Mouse (Mus musculus) lung, postnatal 0 days (tissue): ENCODE results near the gene Baiap2. TPM values are rescaled to one million over a fixed set of nuclear protein-coding genes. Genes with fewer than 3 reads are reported as not detected.

Experiments used
- ATAC-seq: fragments of 200-750 bp; cut with Nextera tagmentation; 2 replicates; pipeline ENCODE4 v1.8.0; 2017; ENCODE audit warnings: moderate library complexity
- DNase-seq: peaks from one replicate; pipeline ENCODE4 v3.0.0-alpha.2; 2016; ENCODE audit warnings: low spot score
- H3K27ac ChIP-seq: fragments of 300-500 bp; sonication (generic); 2 replicates; pipeline ENCODE4 v1.5.1; 2014; ENCODE audit warnings: antibody characterized with exemption, mild to moderate bottlenecking, low read length, mixed read lengths
- H3K27me3 ChIP-seq: fragments of 300-500 bp; sonication (generic); replicated peaks from 2 replicates; pipeline ENCODE4 v1.6.1; 2014; ENCODE audit warnings: low read length, mixed read lengths; ENCODE audit not compliant: insufficient read depth
- H3K36me3 ChIP-seq: fragments of 300-500 bp; sonication (generic); 2 replicates; pipeline ENCODE4 v1.6.1; 2014; ENCODE audit warnings: low read length, mixed read lengths; ENCODE audit not compliant: insufficient read depth
- H3K4me1 ChIP-seq: fragments of 300-500 bp; sonication (generic); 2 replicates; pipeline ENCODE4 v1.6.1; 2014; ENCODE audit warnings: antibody characterized with exemption, low read depth, low read length, mixed read lengths; ENCODE audit not compliant: insufficient read depth
- H3K4me2 ChIP-seq: fragments of 300-500 bp; sonication (generic); replicated peaks from 2 replicates; pipeline ENCODE4 v1.6.1; 2014; ENCODE audit warnings: low read depth, mild to moderate bottlenecking, low read length, moderate library complexity, mixed read lengths
- H3K4me3 ChIP-seq: fragments of 300-500 bp; sonication (generic); 2 replicates; pipeline ENCODE4 v1.5.1; 2014; ENCODE audit warnings: low read depth, low read length
- H3K9ac ChIP-seq: fragments of 300-500 bp; sonication (generic); replicated peaks from 2 replicates; pipeline ENCODE4 v1.6.1; 2014; ENCODE audit warnings: low read depth, mild to moderate bottlenecking
- H3K9me3 ChIP-seq: fragments of 300-500 bp; sonication (generic); 2 replicates; pipeline ENCODE4 v1.6.1; 2016; ENCODE audit warnings: low read length, mixed read lengths
- CTCF ChIP-seq: IDR thresholded peaks from 2 replicates; pipeline ENCODE4 v1.5.1; 2016; ENCODE audit warnings: antibody characterized with exemption, mild to moderate bottlenecking
- EP300 ChIP-seq: IDR thresholded peaks from 2 replicates; pipeline ENCODE4 v1.6.1; 2016; ENCODE audit warnings: antibody characterized with exemption, mild to moderate bottlenecking, control low read depth
- WGBS: fragments of 180-500 bp; shearing (Covaris S2); extraction: QIAGEN DNeasy Blood & Tissue Kit; methylation state at CpG from one replicate; pipeline ENCODE4 v1.1.7; 2014; 5-methylcytosine and 5-hydroxymethylcytosine counted together
- polyA plus RNA-seq: library from polyadenylated mRNA; unstranded; fragments of >200 nt; fragmentation: Nextera tagmentation; extraction: Ambion mirVana; gene quantifications from 2 replicates; pipeline ENCODE4 v1.2.1, GENCODE M21; 2015

Baiap2 gene
- polyA plus RNA-seq, 1 experiment from 2014 or later: 52.6 TPM

- peaks cover 34% of the 10 kb centered on the region for H3K4me1 ChIP-seq
- H3K9me3 ChIP-seq: no peaks in the 10 kb centered on the region
- no peak overlapping the region for H3K4me3 ChIP-seq
- H3K27ac ChIP-seq: peak overlapping the region; percentile 38; the same call in 1 of the 2 replicates
- no peak overlapping the region for H3K9ac ChIP-seq
- DNase-seq (no peak), ATAC-seq (no peak)
- 83% methylated on average over 21 of the region's 21 CpGs for WGBS
- peaks cover 27% of the 10 kb centered on the region for H3K36me3 ChIP-seq
- no peaks in the 10 kb centered on the region for H3K27me3 ChIP-seq
- no peak overlapping the region for H3K4me2 ChIP-seq
- TF ChIP-seq EP300 (no peak), CTCF (no peak)
These were observed 25.6 kb upstream of the Baiap2 start for GRCm38 (mm10) chr11:119916834-119917469.

GRCm38 (mm10) chr11:119918521-119918920, 24.0 kb upstream of the Baiap2 start:
- DNase-seq: no peak
- no peak overlapping the region for H3K27ac ChIP-seq
- WGBS: 89% methylated on average over 7 of the region's 7 CpGs
- no peak overlapping the region for H3K4me2 ChIP-seq
- H3K4me3 ChIP-seq: no peak overlapping the region
- H3K36me3 ChIP-seq: peaks cover 27% of the 10 kb centered on the region
- H3K4me1 ChIP-seq: peaks cover 20% of the 10 kb centered on the region
- ATAC-seq: no peak
- no peaks in the 10 kb centered on the region for H3K27me3 ChIP-seq
- no peaks in the 10 kb centered on the region for H3K9me3 ChIP-seq
- no peak for TF ChIP-seq EP300
- TF ChIP-seq CTCF: no peak
- no peak overlapping the region for H3K9ac ChIP-seq

- DNase-seq (no peak), ATAC-seq (no peak)
- Histone ChIP-seq H3K27ac (no peak overlapping the region), H3K9me3 (no peaks in the 10 kb centered on the region), H3K4me3 (no peak overlapping the region), H3K36me3 (peaks cover 27% of the 10 kb centered on the region), H3K4me2 (no peak overlapping the region), H3K9ac (no peak overlapping the region), H3K27me3 (no peaks in the 10 kb centered on the region), H3K4me1 (peaks cover 16% of the 10 kb centered on the region)
- 90% methylated on average over 4 of the region's 4 CpGs for WGBS
- TF ChIP-seq EP300 (no peak), CTCF (no peak)
These were observed 23.1 kb upstream of the Baiap2 start for GRCm38 (mm10) chr11:119919432-119919831.

GRCm38 (mm10) chr11:119919897-119920296, 22.7 kb upstream of the Baiap2 start:
- 0 out of 2 replicates have a peak, but pooled peaks have one; percentile 15 for ATAC-seq
- Histone ChIP-seq H3K4me2 (no peak overlapping the region), H3K36me3 (peaks cover 27% of the 10 kb centered on the region), H3K27me3 (no peaks in the 10 kb centered on the region), H3K9ac (no peak overlapping the region), H3K4me3 (no peak overlapping the region), H3K4me1 (peaks cover 12% of the 10 kb centered on the region; the same call in 1 of the 2 replicates), H3K9me3 (no peaks in the 10 kb centered on the region), H3K27ac (no peak overlapping the region)
- WGBS: 68% methylated on average over 8 of the region's 8 CpGs
- TF ChIP-seq EP300: no peak
- peak; percentile 94 for TF ChIP-seq CTCF
- peak; percentile 71 for DNase-seq

DNA sequence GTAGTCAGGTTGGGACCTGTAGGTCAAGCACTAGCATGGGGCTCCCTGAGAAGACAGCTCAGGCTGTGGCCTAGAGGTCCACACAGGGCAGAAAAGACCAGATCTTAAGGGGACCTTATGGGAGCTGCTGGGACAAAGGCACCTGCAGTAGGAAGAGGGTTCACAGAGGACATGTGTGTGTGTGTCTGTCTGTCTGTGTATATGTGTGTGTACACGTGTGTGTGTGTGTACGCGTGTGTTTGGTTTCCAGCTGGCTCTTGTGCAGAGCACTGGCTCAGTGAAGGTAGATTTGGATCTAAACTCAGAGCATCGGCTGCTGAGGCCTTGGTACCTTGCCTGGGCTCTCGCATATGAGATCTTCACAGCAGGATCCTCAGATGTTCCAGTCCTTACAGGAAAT, 21.9 kb upstream of the Baiap2 start:
- H3K27ac ChIP-seq: no peak overlapping the region
- peaks cover 5% of the 10 kb centered on the region; the same call in 1 of the 2 replicates for H3K4me1 ChIP-seq
- H3K27me3 ChIP-seq: no peaks in the 10 kb centered on the region
- 82% methylated on average over 5 of the region's 5 CpGs for WGBS
- peaks cover 27% of the 10 kb centered on the region for H3K36me3 ChIP-seq
- DNase-seq (no peak), ATAC-seq (no peak)
- no peaks in the 10 kb centered on the region for H3K9me3 ChIP-seq
- no peak overlapping the region for H3K4me3 ChIP-seq
- no peak overlapping the region for H3K4me2 ChIP-seq
- TF ChIP-seq CTCF (no peak), EP300 (no peak)
- no peak overlapping the region for H3K9ac ChIP-seq

DNA sequence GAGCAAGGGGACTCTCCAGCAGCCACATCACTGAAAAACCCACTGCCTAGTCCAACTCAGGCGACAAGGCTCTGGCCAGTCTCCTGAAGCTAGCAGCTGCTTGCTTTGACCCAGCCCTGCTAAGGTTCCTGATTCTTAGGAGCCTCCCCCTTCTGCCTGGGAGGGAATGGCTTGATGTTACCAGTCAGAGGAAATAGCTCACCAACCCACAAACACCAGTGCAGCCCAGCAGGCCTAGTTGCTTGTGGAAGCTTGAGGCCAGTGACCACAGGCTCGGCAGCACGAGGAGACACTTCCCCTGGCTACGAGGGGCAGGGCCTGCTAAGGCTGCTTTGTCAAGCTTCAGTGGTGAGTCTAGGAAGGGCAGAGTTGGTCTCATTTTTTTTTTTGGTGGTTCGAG, 17.4 kb upstream of the Baiap2 start:
- Histone ChIP-seq H3K27ac (no peak overlapping the region), H3K27me3 (no peaks in the 10 kb centered on the region), H3K36me3 (no peaks in the 10 kb centered on the region), H3K4me1 (no peaks in the 10 kb centered on the region), H3K4me2 (no peak overlapping the region), H3K4me3 (no peak overlapping the region), H3K9me3 (no peaks in the 10 kb centered on the region), H3K9ac (no peak overlapping the region)
- DNase-seq (peak; percentile 45), ATAC-seq (peak; percentile 40; the same call in 1 of the 2 replicates)
- 68% methylated on average over 5 of the region's 5 CpGs for WGBS
- TF ChIP-seq CTCF (no peak), EP300 (no peak)

GRCm38 (mm10) chr11:119926762-119927161, 15.8 kb upstream of the Baiap2 start:
- Histone ChIP-seq H3K9ac (no peak overlapping the region), H3K27me3 (no peaks in the 10 kb centered on the region), H3K9me3 (no peaks in the 10 kb centered on the region), H3K4me2 (no peak overlapping the region), H3K36me3 (no peaks in the 10 kb centered on the region), H3K4me3 (no peak overlapping the region), H3K4me1 (no peaks in the 10 kb centered on the region), H3K27ac (no peak overlapping the region)
- TF ChIP-seq EP300 (no peak), CTCF (no peak)
- ATAC-seq (no peak), DNase-seq (no peak)
- 59% methylated on average over 5 of the region's 5 CpGs for WGBS
